Mouse (Mus musculus) MEL (cell line): Measurements from ENCODE around the gene Chst12.

Experiments
- BHLHE40 ChIP-seq: IDR thresholded peaks from 2 replicates; pipeline ENCODE4 v1.6.1; 2012; ENCODE audit warnings: low read depth, mild to moderate bottlenecking, inconsistent platforms, low read length, improper control_type of control experiment, borderline replicate concordance
- CTCF ChIP-seq, 3 experiments: IDR thresholded peaks in 2 of 3; conservative IDR thresholded peaks in 1 of 3; 2 replicates each; pipeline ENCODE4 v1.5.1; 2011 to 2012; ENCODE audit warnings: low read length in 3 of 3, low read depth in 2 of 3, mild to moderate bottlenecking in 2 of 3, improper control_type of control experiment in 1 of 3, inconsistent platforms in 1 of 3, mixed read lengths in 1 of 3, moderate library complexity in 1 of 3; ENCODE audit not compliant: control insufficient read depth in 1 of 3, insufficient read depth in 1 of 3, poor library complexity in 1 of 3, severe bottlenecking in 1 of 3
- E2F4 ChIP-seq: IDR thresholded peaks from 2 replicates; pipeline ENCODE4 v1.6.1; 2011; ENCODE audit warnings: low read depth, low read length, improper control_type of control experiment, borderline replicate concordance
- ELF1 ChIP-seq: IDR thresholded peaks from 2 replicates; pipeline ENCODE4 v1.6.1; 2014; ENCODE audit warnings: low read depth, mild to moderate bottlenecking, inconsistent platforms, low read length, improper control_type of control experiment, moderate library complexity
- GATA1 ChIP-seq: IDR thresholded peaks from 2 replicates; pipeline ENCODE4 v1.6.1; 2011; ENCODE audit warnings: low read depth, low read length, improper control_type of control experiment
- MEF2A ChIP-seq: IDR thresholded peaks from 2 replicates; pipeline ENCODE4 v1.6.1; 2014; ENCODE audit warnings: low read depth, mild to moderate bottlenecking, inconsistent platforms, low read length, improper control_type of control experiment; ENCODE audit not compliant: poor library complexity, insufficient replicate concordance, severe bottlenecking; ENCODE audit errors: extremely low read depth
- POLR2A ChIP-seq, 2 experiments: IDR thresholded peaks; 2 replicates each; pipeline ENCODE4 v1.6.1; 2011 to 2012; ENCODE audit warnings: low read length in 2 of 2, mild to moderate bottlenecking in 2 of 2, control low read depth in 1 of 2, improper control_type of control experiment in 1 of 2, low read depth in 1 of 2, moderate library complexity in 1 of 2; ENCODE audit not compliant: control insufficient read depth in 1 of 2, insufficient read depth in 1 of 2, poor library complexity in 1 of 2
- POLR2AphosphoS2 ChIP-seq: IDR thresholded peaks from 2 replicates; pipeline ENCODE4 v1.6.1; 2011; ENCODE audit warnings: low read length, improper control_type of control experiment
- TAL1 ChIP-seq: IDR thresholded peaks from 2 replicates; pipeline ENCODE4 v1.6.1; 2012; ENCODE audit warnings: mild to moderate bottlenecking, inconsistent platforms, low read length, moderate library complexity, mixed read lengths
- TCF12 ChIP-seq: IDR thresholded peaks from 2 replicates; pipeline ENCODE4 v1.6.1; 2014; ENCODE audit warnings: low read depth, mild to moderate bottlenecking, inconsistent platforms, low read length, improper control_type of control experiment, moderate library complexity
- ZC3H11A ChIP-seq: IDR thresholded peaks from 2 replicates; pipeline ENCODE4 v1.6.1; 2012; ENCODE audit warnings: low read depth, mild to moderate bottlenecking, inconsistent platforms, low read length, improper control_type of control experiment

DNA sequence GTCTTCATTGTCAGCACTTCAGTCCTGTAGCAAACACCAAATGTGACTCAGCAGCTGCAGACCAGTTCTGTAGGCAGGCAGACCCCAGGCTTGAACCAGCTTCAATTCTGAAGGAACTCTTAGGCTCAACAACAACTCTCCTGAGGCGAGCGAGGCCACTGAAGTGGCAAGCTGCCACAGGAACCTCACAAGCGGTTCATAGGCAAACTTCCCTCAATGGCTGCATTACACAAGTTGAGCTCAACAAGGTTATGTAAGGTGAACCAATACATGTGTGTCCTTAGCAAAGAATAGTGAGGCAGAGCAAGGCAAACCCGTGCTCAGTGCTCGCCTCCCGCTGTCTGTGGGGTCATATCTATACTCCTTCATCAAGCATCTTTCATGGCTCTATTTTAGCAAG is 7.2 kb upstream of the Chst12 start:
- TF ChIP-seq POLR2A (IDR thresholded peaks at IDR 0.05; ENCODE audit: control insufficient read depth in 1 of 2, insufficient read depth in 1 of 2, low read depth in 1 of 2, low read length in 2 of 2, poor library complexity in 1 of 2) (no peak), CTCF (IDR thresholded peaks at IDR 0.05 in 2 of 3, conservative IDR thresholded peaks at IDR 0.05 in 1 of 3; ENCODE audit: control insufficient read depth in 1 of 3, insufficient read depth in 1 of 3, low read depth in 2 of 3, low read length in 3 of 3, poor library complexity in 1 of 3, severe bottlenecking in 1 of 3) (no peak), POLR2AphosphoS2 (no peak), GATA1 (no peak), TCF12 (no peak), ZC3H11A (no peak), ELF1 (no peak), TAL1 (no peak), BHLHE40 (no peak), E2F4 (no peak), MEF2A (no peak)
